23 mouse cellular contexts compared by ENCODE assay signal in the genomic region with DNA sequence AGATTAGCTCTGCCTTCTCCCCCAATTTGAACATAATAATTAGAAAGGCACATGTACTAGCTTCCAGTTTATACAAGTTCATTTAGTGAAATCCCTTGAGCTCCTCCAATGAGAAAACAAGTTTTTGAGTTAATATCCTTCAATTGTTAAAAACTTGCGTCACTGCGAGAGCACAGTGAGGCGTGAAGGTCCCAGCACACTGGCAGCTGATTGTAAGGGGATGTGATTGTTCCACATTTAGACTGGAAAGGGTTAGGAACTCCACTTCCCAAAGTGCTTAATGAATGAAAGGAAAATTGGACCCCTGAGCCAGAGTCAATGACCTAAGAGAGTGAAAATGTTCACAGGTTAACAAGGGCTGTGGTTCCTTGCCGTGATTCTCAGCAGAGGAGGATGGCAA.
DNase-seq lines count a peak whose midpoint lies in the region; TF ChIP-seq lines count a peak whose summit lies in the region.
"Had no signal": no experiment of that assay in that cellular context is flagged by ENCODE, and none has a peak within 500 bp of the region (broad histone marks: within the 10 kb centered on the region; RNA-seq: fewer than 3 reads in every experiment).

No protein-coding gene starts in this region.

- peak overlapping the region; percentile 78 for H3K4me3 ChIP-seq in testis, adult 2 months (ENCODE audit: control insufficient read depth, low read depth, low read length)
- H3K4me3 ChIP-seq: erythroblast, embryonic 14.5 days; hindbrain, embryonic 13.5 days; layer of hippocampus, adult 2 months; limb, embryonic 12.5 days had no signal

- no peak overlapping the region for H3K27ac ChIP-seq in testis, adult 2 months (ENCODE audit: control insufficient read depth, insufficient read depth, low read depth, low read length)
- H3K27ac ChIP-seq: hindbrain, embryonic 13.5 days; layer of hippocampus, adult 2 months; limb, embryonic 12.5 days had no signal

- no peak for TF ChIP-seq POLR2A in testis, adult 2 months (IDR thresholded peaks at IDR 0.05; ENCODE audit: control insufficient read depth, low read depth, low read length)

- DNase-seq in gastrocnemius, postnatal 25 days: peak; percentile 15
- DNase-seq in gastrocnemius, postnatal 10 days: no peak
- DNase-seq in testis, postnatal 14 days (ENCODE audit: low spot score): no peak
- peak; percentile 10 to 22 for DNase-seq in heart, postnatal 14 days
- no peak for DNase-seq in embryo, embryonic 10.5 days (ENCODE audit: low spot score)
- no peak for DNase-seq in thymus, adult 18-20 months
- no peak for DNase-seq in layer of hippocampus, postnatal 36 days
- DNase-seq: adrenal gland, postnatal 25 days; cerebellum, adult 11 months; cerebellum, adult 9-11 months; gastrocnemius, postnatal 36 days; kidney, adult 8-10 months; kidney, postnatal 14 days; liver, postnatal 0 days; lung, postnatal 10 days; right cerebral cortex, postnatal 14 days; spleen, adult 18-20 months; thymus, postnatal 4 days had no signal

- H3K27me3 ChIP-seq in testis, adult 2 months (ENCODE audit: control insufficient read depth, insufficient read depth, low read length): no peaks in the 10 kb centered on the region
- H3K27me3 ChIP-seq: hindbrain, embryonic 13.5 days; limb, embryonic 12.5 days had no signal

- intact Hi-C loops in heart, postnatal 14 days (cut with DNase I): loop anchor here (2.0 to 5.0 kb wide), 2 partner anchors 82 to 94 kb away; a partner anchor contains a TSS

- H3K4me1 ChIP-seq in testis, adult 2 months (ENCODE audit: control insufficient read depth, insufficient read depth, low read length): no peaks in the 10 kb centered on the region; the same call in 1 of the 2 replicates
- H3K4me1 ChIP-seq: hindbrain, embryonic 13.5 days had no signal

- no peaks in the 10 kb centered on the region for H3K36me3 ChIP-seq in testis, adult 2 months (ENCODE audit: control insufficient read depth, insufficient read depth, low read length)
- H3K36me3 ChIP-seq: hindbrain, embryonic 13.5 days; limb, embryonic 12.5 days had no signal

- no peak for TF ChIP-seq CTCF in testis, adult 2 months (IDR thresholded peaks at IDR 0.05; ENCODE audit: control insufficient read depth, insufficient read depth, insufficient replicate concordance, low read depth, low read length)

Comparison
In these comparisons a context has a peak if more than half of its experiments do, and no peak if none do; other contexts are left out.
1. DNase-seq: peak in gastrocnemius, postnatal 25 days (single experiment) and heart, postnatal 14 days (2 of 2); none in gastrocnemius, postnatal 10 days (single experiment), testis, postnatal 14 days (single experiment), embryo, embryonic 10.5 days (single experiment), thymus, adult 18-20 months (0 of 2) and layer of hippocampus, postnatal 36 days (0 of 2).